Mouse (Mus musculus) neutrophil, adult 59 days (primary cell): ENCODE measurements around the gene Zfp977. TPM values are rescaled to one million over a fixed set of nuclear protein-coding genes. Genes with fewer than 3 reads are reported as not detected.

ENCODE experiments used
- total RNA-seq, 2 experiments: library from RNA; stranded (reverse); gene quantifications; 1 replicate in 1 of 2; 2 replicates in 1 of 2; pipeline ENCODE4 v1.2.4; 2023

Zfp977 gene
- total RNA-seq, result not detected

DNA sequence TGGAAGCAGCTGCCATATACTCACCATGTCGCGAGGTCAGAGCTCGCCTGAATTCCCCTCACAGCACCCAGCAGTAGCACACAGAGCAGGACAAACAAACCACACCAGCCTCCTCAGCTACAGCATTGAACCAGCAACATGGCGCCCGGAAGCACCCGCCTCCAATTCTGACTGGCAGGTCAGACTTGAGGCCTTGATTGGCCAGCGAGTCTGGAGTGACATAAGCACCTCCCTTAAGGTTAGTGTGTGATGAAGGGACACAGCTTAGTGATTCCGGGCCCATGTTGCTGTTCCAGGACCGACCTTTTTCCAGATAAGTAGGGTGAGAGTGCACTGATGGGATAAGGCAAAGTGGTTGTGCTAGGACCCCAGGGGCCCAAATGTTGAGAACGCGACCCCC, at the start of gene Zfp977:
Zfp977 (minus strand) TSS at position 135 of the 400 bp plus-strand sequence.

DNA sequence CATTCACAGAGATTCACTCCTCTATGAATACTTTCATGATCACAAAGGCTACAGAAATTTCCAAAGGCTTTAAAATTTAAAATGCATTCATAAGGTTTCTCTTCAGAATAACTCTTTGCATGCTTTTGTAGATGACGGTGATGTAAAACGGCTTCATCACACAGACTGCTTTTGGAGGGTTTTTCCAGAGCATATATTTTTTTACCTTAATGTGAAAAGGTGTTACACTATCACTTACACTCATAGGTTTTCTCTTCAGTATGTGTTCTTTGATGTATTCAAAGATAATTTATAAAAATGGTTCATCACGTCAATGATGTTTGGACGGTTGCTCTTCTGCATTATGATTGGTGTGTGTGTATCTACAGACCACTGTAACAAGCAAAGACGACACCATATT, 13.9 kb downstream of the Zfp977 start, which contains the start of gene Gm21028:
Gm21028 (minus strand) TSS at position 101 of the 400 bp plus-strand sequence.

Other genes starting within 250 kb of the Zfp977 start
- gene 4933421I07Rik, start 144.4 kb downstream of the Zfp977 start, total RNA-seq, result not detected
- 10 to 100 TPM; 16.9 to 21.0 TPM for gene Zfp141, start 86.8 kb downstream of the Zfp977 start, total RNA-seq
- gene Gm21028, start 14.0 kb downstream of the Zfp977 start, total RNA-seq, result not detected
- under 1 TPM; 0.64 to 0.86 TPM for gene Zfp976, start 50.0 kb upstream of the Zfp977 start, total RNA-seq
- 1 to 10 TPM; 1.3 to 1.7 TPM for gene Zfp975, start 100.2 kb upstream of the Zfp977 start, total RNA-seq
- gene Gm17067, start 134.5 kb upstream of the Zfp977 start, total RNA-seq, result not detected
- gene Vmn2r62, start 201.0 kb upstream of the Zfp977 start, total RNA-seq, result not detected